Mouse (Mus musculus) neural tube, embryonic 15.5 days (tissue): ENCODE measurements around the gene Clic5. TPM values are rescaled to one million over a fixed set of nuclear protein-coding genes. Genes with fewer than 3 reads are reported as not detected.

Source experiments
- ATAC-seq: fragments of 200-750 bp; cut with Nextera tagmentation; 2 replicates; pipeline ENCODE4 v1.8.0; 2017; ENCODE audit warnings: mild to moderate bottlenecking, moderate TSS enrichment, moderate library complexity; ENCODE audit not compliant: low FRiP score
- H3K27ac ChIP-seq: fragments of 300-500 bp; sonication (generic); replicated peaks from 2 replicates; pipeline ENCODE4 v1.5.1; 2015; ENCODE audit warnings: mild to moderate bottlenecking, inconsistent platforms
- H3K27me3 ChIP-seq: fragments of 300-500 bp; sonication (generic); replicated peaks from 2 replicates; pipeline ENCODE4 v1.6.1; 2015; ENCODE audit warnings: inconsistent platforms
- H3K36me3 ChIP-seq: fragments of 300-500 bp; sonication (generic); 2 replicates; pipeline ENCODE4 v1.6.1; 2015; ENCODE audit warnings: inconsistent platforms
- H3K4me1 ChIP-seq: fragments of 300-500 bp; sonication (generic); 2 replicates; pipeline ENCODE4 v1.6.1; 2015; ENCODE audit warnings: inconsistent platforms
- H3K4me2 ChIP-seq: fragments of 300-500 bp; sonication (generic); 2 replicates; pipeline ENCODE4 v1.6.1; 2015; ENCODE audit warnings: inconsistent platforms, mild to moderate bottlenecking, moderate library complexity
- H3K4me3 ChIP-seq: fragments of 300-500 bp; sonication (generic); replicated peaks from 2 replicates; pipeline ENCODE4 v1.5.1; 2015; ENCODE audit warnings: mild to moderate bottlenecking, inconsistent platforms
- H3K9ac ChIP-seq: fragments of 300-500 bp; sonication (generic); replicated peaks from 2 replicates; pipeline ENCODE4 v1.6.1; 2015; ENCODE audit warnings: mild to moderate bottlenecking, inconsistent platforms
- H3K9me3 ChIP-seq: fragments of 300-500 bp; sonication (generic); replicated peaks from 2 replicates; pipeline ENCODE4 v1.6.1; 2016; ENCODE audit warnings: inconsistent platforms
- WGBS: fragments of 180-500 bp; shearing (Covaris S2); methylation state at CpG from one replicate; pipeline ENCODE4 v1.1.7; 2015; ENCODE audit warnings: mixed read lengths; 5-methylcytosine and 5-hydroxymethylcytosine counted together
- polyA plus RNA-seq: library from polyadenylated mRNA; unstranded; fragments of >200 nt; fragmentation: Nextera tagmentation; extraction: Ambion mirVana; gene quantifications from 2 replicates; pipeline ENCODE4 v1.2.1, GENCODE M21; 2015

Clic5 gene
- 0.35 and 3.5 TPM in 2 replicates for polyA plus RNA-seq

DNA sequence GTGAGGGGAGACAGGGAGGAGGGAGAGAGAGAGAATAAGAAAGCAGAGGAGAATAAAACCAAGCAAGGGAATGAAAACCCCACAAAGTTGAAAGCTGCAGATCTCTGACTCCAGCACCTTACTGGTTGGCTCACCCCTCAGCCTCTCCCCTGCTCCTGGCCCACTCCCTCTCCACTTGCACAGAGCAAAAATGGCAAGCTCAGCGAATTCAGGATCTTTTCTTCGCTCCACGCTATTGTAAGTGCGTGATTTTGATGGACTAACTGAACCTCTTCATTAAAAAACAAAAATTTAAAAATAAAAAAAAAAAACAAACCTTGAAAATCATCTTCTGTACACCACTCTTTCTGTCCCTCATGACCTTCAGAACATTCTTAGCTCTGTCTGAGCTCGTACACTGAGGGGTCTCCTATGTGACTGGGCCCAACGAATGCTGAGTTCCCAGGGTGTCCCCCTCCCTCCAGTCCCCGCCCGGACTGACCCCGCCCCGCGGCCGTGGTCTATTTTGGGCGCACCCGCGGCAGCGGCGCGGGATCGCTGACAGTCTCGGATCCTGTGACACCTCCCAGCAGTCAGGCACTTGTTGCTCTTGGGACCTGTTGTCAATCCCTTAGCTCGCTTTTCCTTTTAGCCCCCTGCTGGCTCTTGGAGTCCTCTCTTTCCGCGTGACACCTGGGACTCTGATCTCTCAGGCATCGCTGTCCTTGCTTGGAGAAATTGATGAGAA lies at the start of gene Clic5:
Clic5 (plus strand) TSS at position 543 of the 727 bp plus-strand sequence.
- peak within 1 kb of the TSS; percentile 39 for H3K4me3 ChIP-seq
- no peaks in the 10 kb centered on the region for H3K9me3 ChIP-seq
- no peak for ATAC-seq
- peaks cover 19% of the 10 kb centered on the region for H3K4me1 ChIP-seq
- H3K9ac ChIP-seq: peak within 1 kb of the TSS; percentile 32; the same call in 1 of the 2 replicates
- peak within 1 kb of the TSS; percentile 90 for H3K4me2 ChIP-seq
- no peak within 1 kb of the TSS for H3K27ac ChIP-seq
- H3K36me3 ChIP-seq: no peaks in the 10 kb centered on the region
- H3K27me3 ChIP-seq: peaks cover 27% of the 10 kb centered on the region
- WGBS: 5% methylated on average over 24 of the region's 24 CpGs

DNA sequence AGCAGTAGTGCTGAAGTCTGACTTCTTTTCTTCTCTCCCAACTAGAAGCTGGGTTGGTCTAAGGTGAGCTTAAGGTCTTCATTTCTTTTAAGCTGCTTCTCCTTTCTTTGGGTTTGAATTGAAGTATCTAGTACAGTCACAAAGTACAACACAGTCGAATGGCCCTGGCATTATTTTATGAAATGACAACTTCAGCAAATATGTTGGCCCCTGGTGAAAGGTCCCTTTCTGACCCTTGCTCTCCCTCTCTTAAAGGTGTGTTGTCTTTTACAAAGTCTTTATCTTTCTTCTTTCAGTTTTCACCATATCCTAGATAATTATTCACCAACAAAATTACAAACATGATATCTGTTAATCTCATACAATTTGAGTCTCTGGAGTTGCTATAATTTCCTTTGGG lies 42.6 kb upstream of the Clic5 start:
- no peaks in the 10 kb centered on the region for H3K9me3 ChIP-seq
- H3K4me1 ChIP-seq: peaks cover 3% of the 10 kb centered on the region; the same call in 1 of the 2 replicates
- no peak for ATAC-seq
- H3K36me3 ChIP-seq: no peaks in the 10 kb centered on the region
- no peak overlapping the region for H3K9ac ChIP-seq
- H3K27ac ChIP-seq: no peak overlapping the region
- H3K4me3 ChIP-seq: no peak overlapping the region
- H3K4me2 ChIP-seq: no peak overlapping the region
- no peaks in the 10 kb centered on the region for H3K27me3 ChIP-seq
- WGBS: 73% methylated on average over 1 of the region's 1 CpGs

DNA sequence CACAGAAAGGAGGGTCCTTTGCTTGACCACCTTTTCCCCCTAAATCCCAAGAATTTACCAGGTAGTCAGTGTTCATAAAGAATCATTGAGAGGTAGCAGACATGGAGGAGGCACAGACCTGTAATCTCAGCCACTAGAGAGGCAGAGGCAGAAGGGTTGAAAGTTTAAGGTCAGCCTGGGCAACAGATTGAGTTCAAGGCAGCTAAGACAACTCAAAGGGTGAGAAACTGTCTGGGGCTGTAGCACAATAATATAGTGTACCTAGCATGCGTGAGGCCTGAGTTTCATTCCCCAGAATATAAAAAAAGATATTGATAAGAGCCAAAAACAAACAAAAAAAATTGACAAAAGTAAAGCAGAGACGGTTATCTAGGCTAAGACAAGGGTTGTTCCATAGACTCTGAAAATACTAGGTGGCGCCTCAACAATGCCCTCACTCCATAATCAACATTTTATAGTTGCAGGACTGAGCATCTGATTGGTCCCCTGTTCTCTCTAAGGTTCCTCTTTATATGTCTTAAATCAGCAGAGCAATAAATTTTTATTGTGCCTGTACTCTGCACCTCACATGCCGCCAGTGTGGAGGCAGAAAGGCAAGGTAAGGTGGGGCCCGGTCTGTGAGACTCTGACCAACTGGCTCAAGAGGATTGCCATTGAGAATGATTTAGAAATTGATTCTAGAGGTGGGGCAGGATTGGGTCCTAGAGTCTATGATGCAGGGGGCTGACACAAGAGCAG lies 40.1 kb upstream of the Clic5 start:
- 80% methylated on average over 5 of the region's 5 CpGs for WGBS
- ATAC-seq: no peak

DNA sequence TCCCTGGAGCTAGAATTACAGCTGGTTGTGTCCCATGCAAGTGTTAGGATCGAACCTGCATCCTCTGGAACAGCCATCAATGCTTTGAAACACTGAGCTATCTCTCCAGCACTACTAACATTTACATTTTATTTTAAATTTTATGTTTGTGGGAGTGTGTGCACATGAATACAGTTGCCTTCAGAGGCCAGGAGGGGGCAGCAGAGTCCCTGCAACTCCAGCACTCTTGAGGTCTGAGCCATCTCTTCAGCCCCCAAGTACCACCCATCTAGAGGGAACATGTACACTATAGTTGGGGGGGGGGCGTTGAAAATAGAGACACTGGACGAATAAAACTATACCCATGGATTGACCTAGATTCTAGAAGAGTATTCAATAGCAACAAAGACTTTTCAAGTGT lies 37.3 kb upstream of the Clic5 start:
- Histone ChIP-seq H3K27me3 (no peaks in the 10 kb centered on the region), H3K9me3 (no peaks in the 10 kb centered on the region), H3K9ac (no peak overlapping the region), H3K36me3 (no peaks in the 10 kb centered on the region), H3K27ac (no peak overlapping the region), H3K4me1 (peaks cover 3% of the 10 kb centered on the region; the same call in 1 of the 2 replicates), H3K4me3 (no peak overlapping the region), H3K4me2 (no peak overlapping the region)
- ATAC-seq: no peak
- WGBS: 70% methylated on average over 3 of the region's 3 CpGs

More for the DNA sequence above, 40.1 kb upstream of the Clic5 start:
- H3K4me3 ChIP-seq: no peak overlapping the region
- no peaks in the 10 kb centered on the region for H3K36me3 ChIP-seq
- H3K9ac ChIP-seq: no peak overlapping the region
- peaks cover 3% of the 10 kb centered on the region; the same call in 1 of the 2 replicates for H3K4me1 ChIP-seq
- H3K4me2 ChIP-seq: no peak overlapping the region
- no peak overlapping the region for H3K27ac ChIP-seq
- H3K27me3 ChIP-seq: no peaks in the 10 kb centered on the region
- H3K9me3 ChIP-seq: no peaks in the 10 kb centered on the region

DNA sequence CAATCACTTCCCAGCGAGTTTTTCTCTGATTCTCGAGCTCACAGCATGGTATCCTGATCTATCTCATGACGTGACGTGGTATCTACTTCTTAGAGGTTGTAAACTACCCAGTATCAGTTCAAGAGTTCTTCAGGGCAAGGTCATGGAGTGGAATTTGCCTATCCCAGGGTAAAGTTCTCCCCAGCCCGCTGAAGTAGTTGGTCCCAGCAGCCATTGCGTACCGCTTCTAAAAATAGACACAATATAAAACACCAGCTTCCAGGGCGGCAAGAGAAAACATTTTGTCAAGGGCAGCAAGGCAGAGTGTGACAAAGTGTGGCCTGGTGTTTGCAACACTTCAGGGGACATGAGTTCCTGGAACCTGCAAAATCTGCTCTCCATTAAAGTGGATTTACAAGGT lies 36.5 kb upstream of the Clic5 start:
- Histone ChIP-seq H3K27ac (no peak overlapping the region), H3K4me2 (no peak overlapping the region), H3K4me1 (peaks cover 3% of the 10 kb centered on the region; the same call in 1 of the 2 replicates), H3K36me3 (no peaks in the 10 kb centered on the region), H3K9me3 (no peaks in the 10 kb centered on the region), H3K27me3 (no peaks in the 10 kb centered on the region), H3K4me3 (no peak overlapping the region), H3K9ac (no peak overlapping the region)
- 86% methylated on average over 8 of the region's 8 CpGs for WGBS
- ATAC-seq: no peak

DNA sequence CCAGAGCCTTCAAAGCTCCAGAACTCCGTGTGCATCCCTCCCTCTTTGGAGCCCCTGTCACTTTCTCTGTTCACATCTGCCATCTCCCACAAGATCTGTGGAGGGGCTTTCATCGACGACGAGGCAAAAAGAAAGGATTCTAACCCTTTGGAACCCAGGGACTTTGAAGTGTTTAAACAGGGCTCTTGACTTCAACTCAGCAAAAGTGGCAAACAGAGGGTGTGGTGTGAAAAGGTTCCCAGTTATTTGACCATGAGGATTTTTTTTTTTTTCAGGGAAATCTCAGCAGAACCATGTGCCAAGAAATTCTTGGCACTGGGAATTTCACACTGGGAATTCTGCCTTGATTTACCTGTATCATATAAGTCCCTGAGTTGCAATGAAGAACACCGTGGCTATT lies 34.5 kb upstream of the Clic5 start:
- no peaks in the 10 kb centered on the region for H3K4me1 ChIP-seq
- H3K27me3 ChIP-seq: no peaks in the 10 kb centered on the region
- H3K9ac ChIP-seq: no peak overlapping the region
- no peaks in the 10 kb centered on the region for H3K36me3 ChIP-seq
- 54% methylated on average over 5 of the region's 5 CpGs for WGBS
- ATAC-seq: no peak
- H3K9me3 ChIP-seq: no peaks in the 10 kb centered on the region
- H3K4me2 ChIP-seq: no peak overlapping the region
- no peak overlapping the region for H3K27ac ChIP-seq
- H3K4me3 ChIP-seq: no peak overlapping the region

DNA sequence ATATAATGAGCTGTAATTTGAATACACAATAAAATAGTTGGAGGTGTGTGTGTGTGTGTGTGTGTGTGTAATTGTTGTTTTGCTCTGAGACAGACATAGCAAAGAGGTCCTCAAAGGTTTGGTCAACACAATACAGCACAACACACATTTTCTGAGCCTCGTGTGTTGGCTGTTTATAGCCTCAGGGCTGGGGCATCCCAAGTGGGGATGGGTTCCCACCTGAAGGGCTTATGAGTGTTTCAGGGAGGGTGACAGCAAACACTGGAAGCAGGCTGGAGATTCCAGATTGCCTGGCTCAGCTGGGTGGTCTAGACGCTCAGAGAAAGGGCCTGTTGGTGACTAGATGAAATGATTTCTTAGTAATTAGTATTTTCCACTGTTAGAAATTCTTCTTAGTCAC lies 33.2 kb upstream of the Clic5 start:
- H3K4me3 ChIP-seq: no peak overlapping the region
- no peaks in the 10 kb centered on the region for H3K4me1 ChIP-seq
- no peak overlapping the region for H3K9ac ChIP-seq
- no peak overlapping the region for H3K4me2 ChIP-seq
- no peak for ATAC-seq
- no peaks in the 10 kb centered on the region for H3K9me3 ChIP-seq
- H3K36me3 ChIP-seq: no peaks in the 10 kb centered on the region
- no peak overlapping the region for H3K27ac ChIP-seq
- WGBS: 76% methylated on average over 2 of the region's 2 CpGs
- no peaks in the 10 kb centered on the region for H3K27me3 ChIP-seq

DNA sequence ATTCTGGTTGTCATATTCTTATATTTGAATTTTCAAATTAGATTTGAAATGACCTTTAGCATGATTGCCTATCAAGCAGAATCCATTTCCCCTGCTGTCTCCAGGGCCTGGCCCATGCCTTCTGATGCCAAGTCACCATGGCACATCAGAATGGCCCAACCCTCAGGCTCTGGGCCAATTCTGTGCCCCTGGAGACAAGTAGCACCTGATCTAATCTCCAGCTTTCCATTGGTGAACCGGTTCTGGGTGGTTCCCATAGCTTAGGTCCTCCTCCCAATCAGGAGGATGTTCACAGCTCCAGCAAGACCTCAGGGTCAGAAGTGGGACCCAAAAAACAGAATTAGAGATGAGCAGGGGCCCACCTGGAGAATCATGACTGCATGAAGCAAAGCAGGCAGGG lies 30.2 kb upstream of the Clic5 start:
- Histone ChIP-seq H3K27me3 (no peaks in the 10 kb centered on the region), H3K27ac (no peak overlapping the region), H3K4me2 (no peak overlapping the region), H3K4me3 (no peak overlapping the region), H3K9ac (no peak overlapping the region), H3K36me3 (no peaks in the 10 kb centered on the region), H3K4me1 (no peaks in the 10 kb centered on the region), H3K9me3 (no peaks in the 10 kb centered on the region)
- WGBS: 64% methylated on average over 1 of the region's 1 CpGs
- no peak for ATAC-seq

DNA sequence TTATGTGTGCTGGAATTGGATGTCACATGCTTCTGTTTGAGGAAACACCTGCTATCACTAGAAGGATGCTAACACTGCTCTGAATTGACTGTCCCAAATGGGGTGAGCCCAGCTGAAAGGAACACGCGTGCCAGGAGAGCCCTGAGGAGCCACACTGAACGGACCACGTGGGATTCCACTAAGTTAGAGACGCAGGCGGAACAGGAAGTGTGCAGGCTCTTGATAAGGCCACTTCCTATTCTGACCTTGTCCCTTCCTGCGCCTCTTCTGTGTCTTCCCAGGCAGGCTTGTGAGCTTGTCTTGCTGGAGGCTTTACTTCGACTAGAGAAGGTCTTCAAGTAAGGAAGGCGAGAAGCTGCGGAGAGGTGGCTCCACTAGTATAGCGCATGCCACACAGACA lies 27.9 kb upstream of the Clic5 start:
- 94% methylated on average over 11 of the region's 11 CpGs for WGBS
- no peaks in the 10 kb centered on the region for H3K4me1 ChIP-seq
- H3K36me3 ChIP-seq: no peaks in the 10 kb centered on the region
- no peak for ATAC-seq
- no peak overlapping the region for H3K9ac ChIP-seq
- 0 out of 2 replicates have a peak, but pooled peaks cover 4% of the 10 kb centered on the region for H3K9me3 ChIP-seq
- H3K4me2 ChIP-seq: no peak overlapping the region
- H3K27ac ChIP-seq: no peak overlapping the region
- no peak overlapping the region for H3K4me3 ChIP-seq
- no peaks in the 10 kb centered on the region for H3K27me3 ChIP-seq

DNA sequence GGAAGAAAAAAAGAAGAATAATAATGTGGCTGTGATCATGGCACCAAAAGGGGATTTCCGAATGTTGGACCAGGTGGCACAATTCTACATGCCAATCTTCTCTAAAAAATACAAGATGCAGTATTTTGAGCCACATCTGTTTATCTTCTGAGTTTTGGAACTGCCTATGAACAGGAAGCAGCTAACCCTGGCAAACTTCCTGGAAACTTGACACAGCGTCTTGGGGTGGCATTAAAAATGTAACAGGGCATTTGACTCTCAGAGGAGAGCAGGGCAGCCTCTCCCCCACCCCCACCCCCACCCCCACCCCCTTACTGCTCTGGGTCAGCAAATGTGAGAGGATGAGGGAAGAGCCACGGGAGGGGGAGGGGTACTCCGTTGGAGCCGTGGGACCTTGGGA lies 25.9 kb upstream of the Clic5 start:
- H3K4me1 ChIP-seq: no peaks in the 10 kb centered on the region
- H3K36me3 ChIP-seq: no peaks in the 10 kb centered on the region
- 0 out of 2 replicates have a peak, but pooled peaks cover 4% of the 10 kb centered on the region for H3K9me3 ChIP-seq
- no peak overlapping the region for H3K4me3 ChIP-seq
- no peak overlapping the region for H3K4me2 ChIP-seq
- H3K27ac ChIP-seq: no peak overlapping the region
- H3K9ac ChIP-seq: no peak overlapping the region
- WGBS: 60% methylated on average over 5 of the region's 5 CpGs
- no peaks in the 10 kb centered on the region for H3K27me3 ChIP-seq
- ATAC-seq: no peak

DNA sequence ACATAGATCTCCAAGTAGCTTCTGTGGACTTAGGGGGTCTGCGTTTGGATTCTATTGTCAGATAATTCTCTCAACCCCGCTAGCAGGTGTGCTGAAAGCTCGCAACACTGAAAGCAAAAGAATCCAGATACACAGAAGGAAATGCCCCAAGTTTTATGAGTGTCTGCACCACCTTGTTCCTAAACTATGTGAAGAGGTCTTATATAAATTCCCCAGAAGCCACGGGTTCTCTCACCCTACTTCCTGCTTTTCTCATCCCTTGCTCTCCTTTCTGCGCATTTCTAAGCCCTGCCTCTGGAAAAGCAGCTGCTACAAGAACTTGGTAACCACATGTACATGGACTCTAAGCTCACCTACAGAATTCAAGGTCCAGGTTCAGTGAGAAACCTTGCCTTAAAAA lies 25.4 kb upstream of the Clic5 start:
- Histone ChIP-seq H3K27me3 (no peaks in the 10 kb centered on the region), H3K27ac (no peak overlapping the region), H3K4me3 (no peak overlapping the region), H3K4me2 (no peak overlapping the region), H3K9ac (no peak overlapping the region), H3K9me3 (0 out of 2 replicates have a peak, but pooled peaks cover 4% of the 10 kb centered on the region), H3K36me3 (no peaks in the 10 kb centered on the region), H3K4me1 (no peaks in the 10 kb centered on the region)
- ATAC-seq: no peak
- WGBS: 69% methylated on average over 5 of the region's 5 CpGs
